Mouse (Mus musculus) CH12.LX (cell line): Measurements from ENCODE around the gene Vps4b. TPM values are rescaled to one million over a fixed set of nuclear protein-coding genes. Genes with fewer than 3 reads are reported as not detected.

Source experiments
- DNase-seq: peaks from one replicate; pipeline ENCODE4 v3.0.0-alpha.2; 2013; ENCODE audit errors: extremely low read depth
- H3K27ac ChIP-seq: 2 replicates; pipeline ENCODE4 v1.5.1; 2012; ENCODE audit warnings: low read depth, mild to moderate bottlenecking, control low read depth, moderate library complexity; ENCODE audit not compliant: insufficient read depth
- H3K27me3 ChIP-seq: replicated peaks from 2 replicates; pipeline ENCODE3; 2012; ENCODE audit warnings: inconsistent platforms
- H3K36me3 ChIP-seq, 2 experiments: replicated peaks in 1 of 2; 2 replicates each; pipeline versions ENCODE3 to v1.6.1; 2012; ENCODE audit warnings: inconsistent platforms in 1 of 2, low read length in 1 of 2, mild to moderate bottlenecking in 1 of 2, mixed read lengths in 1 of 2, moderate library complexity in 1 of 2; ENCODE audit not compliant: control insufficient read depth in 1 of 2, insufficient read depth in 1 of 2
- H3K4me1 ChIP-seq, 2 experiments: 2 replicates each; pipeline ENCODE4 v1.6.1; 2012; ENCODE audit warnings: inconsistent platforms in 1 of 2, moderate library complexity in 1 of 2; ENCODE audit not compliant: insufficient read depth in 2 of 2, control insufficient read depth in 1 of 2
- H3K4me2 ChIP-seq: 2 replicates; pipeline ENCODE4 v1.6.1; 2012; ENCODE audit warnings: low read depth, mild to moderate bottlenecking, control low read depth; ENCODE audit not compliant: poor library complexity, insufficient read depth, severe bottlenecking
- H3K4me3 ChIP-seq, 3 experiments: fragments of 150-350 bp in 1 of 3; sonication (generic) in 1 of 3; replicated peaks in 1 of 3; 2 replicates each; pipeline versions ENCODE3 to v1.5.1; 2011 to 2012; ENCODE audit warnings: low read depth in 2 of 3, low read length in 2 of 3, mild to moderate bottlenecking in 2 of 3, moderate library complexity in 2 of 3, control low read depth in 1 of 3, improper control_type of control experiment in 1 of 3, inconsistent platforms in 1 of 3, mixed read lengths in 1 of 3; ENCODE audit not compliant: poor library complexity in 1 of 3
- H3K79me2 ChIP-seq: replicated peaks from 2 replicates; pipeline ENCODE4 v1.6.1; 2012; ENCODE audit warnings: mild to moderate bottlenecking, moderate library complexity; ENCODE audit not compliant: control insufficient read depth, poor library complexity, insufficient read depth, severe bottlenecking; ENCODE audit errors: extremely low read depth
- H3K9ac ChIP-seq: 2 replicates; pipeline ENCODE4 v1.6.1; 2012; ENCODE audit warnings: low read depth, mild to moderate bottlenecking, control low read depth, moderate library complexity; ENCODE audit not compliant: insufficient read depth
- H3K9me3 ChIP-seq: replicated peaks from 2 replicates; pipeline ENCODE3; 2012; ENCODE audit warnings: low read length, inconsistent platforms, mixed read lengths
- BHLHE40 ChIP-seq: IDR thresholded peaks from 2 replicates; pipeline ENCODE4 v1.6.1; 2011; ENCODE audit warnings: mild to moderate bottlenecking, low read depth, low read length, improper control_type of control experiment
- CHD2 ChIP-seq: IDR thresholded peaks from 2 replicates; pipeline ENCODE4 v1.6.1; 2011; ENCODE audit warnings: low read length, improper control_type of control experiment
- CTCF ChIP-seq, 2 experiments: IDR thresholded peaks in 1 of 2; conservative IDR thresholded peaks in 1 of 2; 2 replicates each; pipeline ENCODE4 v1.5.1; 2011 to 2012; ENCODE audit warnings: low read depth in 2 of 2, low read length in 2 of 2, improper control_type of control experiment in 1 of 2, inconsistent platforms in 1 of 2, mild to moderate bottlenecking in 1 of 2, moderate library complexity in 1 of 2
- E2F4 ChIP-seq: IDR thresholded peaks from 2 replicates; pipeline ENCODE4 v1.6.1; 2011; ENCODE audit warnings: low read depth, low read length, improper control_type of control experiment; ENCODE audit not compliant: insufficient replicate concordance
- ELF1 ChIP-seq: IDR thresholded peaks from 2 replicates; pipeline ENCODE4 v1.6.1; 2014; ENCODE audit warnings: low read depth, mild to moderate bottlenecking, inconsistent platforms, low read length, improper control_type of control experiment
- EP300 ChIP-seq: IDR thresholded peaks from 2 replicates; pipeline ENCODE4 v1.6.1; 2011; ENCODE audit warnings: low read length, improper control_type of control experiment
- ETS1 ChIP-seq: conservative IDR thresholded peaks from 2 replicates; pipeline ENCODE4 v1.6.1; 2012; ENCODE audit warnings: low read depth, mild to moderate bottlenecking, inconsistent platforms, low read length, improper control_type of control experiment, moderate library complexity
- IRF4 ChIP-seq: IDR thresholded peaks from 2 replicates; pipeline ENCODE4 v1.6.1; 2014; ENCODE audit warnings: low read depth, mild to moderate bottlenecking, inconsistent platforms, low read length, improper control_type of control experiment
- JUN ChIP-seq: IDR thresholded peaks from 2 replicates; pipeline ENCODE4 v1.6.1; 2011; ENCODE audit warnings: low read depth, mild to moderate bottlenecking, low read length, improper control_type of control experiment, moderate library complexity; ENCODE audit not compliant: insufficient read depth
- JUND ChIP-seq: conservative IDR thresholded peaks from 2 replicates; pipeline ENCODE4 v1.6.1; 2011; ENCODE audit warnings: low read depth, low read length, improper control_type of control experiment
- MAZ ChIP-seq: IDR thresholded peaks from 2 replicates; pipeline ENCODE4 v1.6.1; 2012; ENCODE audit warnings: low read depth, mild to moderate bottlenecking, inconsistent platforms, low read length, improper control_type of control experiment, moderate library complexity
- MYC ChIP-seq: IDR thresholded peaks from 2 replicates; pipeline ENCODE4 v1.6.1; 2011; ENCODE audit warnings: low read depth, mild to moderate bottlenecking, improper control_type of control experiment, low read length
- PAX5 ChIP-seq: IDR thresholded peaks from 2 replicates; pipeline ENCODE4 v1.6.1; 2012; ENCODE audit warnings: low read length, inconsistent platforms, mixed read lengths
- POLR2A ChIP-seq: IDR thresholded peaks from 2 replicates; pipeline ENCODE4 v1.6.1; 2011; ENCODE audit warnings: low read depth, mild to moderate bottlenecking, improper control_type of control experiment, low read length
- POLR2AphosphoS2 ChIP-seq: IDR thresholded peaks from 2 replicates; pipeline ENCODE4 v1.6.1; 2011; ENCODE audit warnings: low read depth, low read length, improper control_type of control experiment
- RAD21 ChIP-seq: IDR thresholded peaks from 2 replicates; pipeline ENCODE4 v1.6.1; 2011; ENCODE audit warnings: low read depth, mild to moderate bottlenecking, low read length, improper control_type of control experiment, moderate library complexity
- RCOR1 ChIP-seq: conservative IDR thresholded peaks from 2 replicates; pipeline ENCODE4 v1.6.1; 2012; ENCODE audit warnings: low read depth, mild to moderate bottlenecking, inconsistent platforms, low read length, improper control_type of control experiment
- SMC3 ChIP-seq: IDR thresholded peaks from 2 replicates; pipeline ENCODE4 v1.6.1; 2011; ENCODE audit warnings: low read depth, low read length, improper control_type of control experiment
- TBP ChIP-seq: conservative IDR thresholded peaks from 2 replicates; pipeline ENCODE4 v1.6.1; 2011; ENCODE audit warnings: low read depth, low read length, improper control_type of control experiment
- TCF12 ChIP-seq: IDR thresholded peaks from 2 replicates; pipeline ENCODE4 v1.6.1; 2014; ENCODE audit warnings: low read depth, mild to moderate bottlenecking, inconsistent platforms, low read length, improper control_type of control experiment
- UBTF ChIP-seq: IDR thresholded peaks from 2 replicates; pipeline ENCODE4 v1.6.1; 2012; ENCODE audit warnings: low read depth, mild to moderate bottlenecking, inconsistent platforms, low read length, improper control_type of control experiment, moderate library complexity
- USF1 ChIP-seq: IDR thresholded peaks from 2 replicates; pipeline ENCODE4 v1.6.1; 2014; ENCODE audit warnings: low read depth, mild to moderate bottlenecking, inconsistent platforms, low read length, improper control_type of control experiment
- USF2 ChIP-seq: conservative IDR thresholded peaks from 2 replicates; pipeline ENCODE4 v1.6.1; 2011; ENCODE audit warnings: low read depth, low read length, improper control_type of control experiment
- ZC3H11A ChIP-seq: IDR thresholded peaks from 2 replicates; pipeline ENCODE4 v1.6.1; 2012; ENCODE audit warnings: low read depth, mild to moderate bottlenecking, inconsistent platforms, low read length, improper control_type of control experiment
- ZKSCAN1 ChIP-seq: IDR thresholded peaks from 2 replicates; pipeline ENCODE4 v1.6.1; 2012; ENCODE audit warnings: low read depth, inconsistent platforms, low read length, improper control_type of control experiment, borderline replicate concordance
- ZNF384 ChIP-seq: IDR thresholded peaks from 2 replicates; pipeline ENCODE4 v1.6.1; 2012; ENCODE audit warnings: low read depth, low read length, improper control_type of control experiment, inconsistent platforms
- dilution Hi-C: fragments of 300-500 bp; cut with MboI; formaldehyde crosslinking; loops from 2 replicates; pipeline ENCODE4 v1.14.3; 2020; ENCODE audit warnings: low sequenced_read_pairs; ENCODE audit not compliant: extremely low pct_unique_long_range_greater_than_20kb, extremely low pct_ligation_motif_present
- in situ Hi-C: fragments of 300-500 bp; cut with MboI; formaldehyde crosslinking; loops from 3 replicates; pipeline ENCODE4 v1.14.3; 2019; ENCODE audit warnings: low sequenced_read_pairs, low pct_ligation_motif_present, low pct_unique_long_range_greater_than_20kb, mixed read lengths
- polyA plus RNA-seq: library from polyadenylated mRNA; unstranded; fragments of >175 nt; gene quantifications from 2 replicates; pipeline ENCODE4 v1.2.1, GENCODE M21; 2012; ENCODE audit warnings: low read depth; ENCODE audit not compliant: insufficient read length
- total RNA-seq, 2 experiments: library from RNA; depleted of rRNA; stranded (reverse); fragments of 300-350 nt in 1 of 2; fragments of >200 nt in 1 of 2; gene quantifications; 2 replicates each; pipeline ENCODE4 v1.2.3; 2012 to 2014

Gene Vps4b
- total and polyA plus RNA-seq, 3 experiments: 42.0 to 92.0 (median 51.4) TPM

- no peak for DNase-seq
- Histone ChIP-seq H3K9ac (no peak overlapping the region), H3K27ac (no peak overlapping the region), H3K27me3 (peaks cover 2% of the 10 kb centered on the region), H3K9me3 (no peaks in the 10 kb centered on the region), H3K4me3 (no peak overlapping the region)
- TF ChIP-seq ZKSCAN1 (no peak), UBTF (no peak), USF2 (no peak)
- TF ChIP-seq, all 38 proteins: peak for 0
- H3K4me2 ChIP-seq: no peak overlapping the region; the same call in 1 of the 2 replicates
- in situ Hi-C loops: no loop called here
- peaks cover 0 to 12% of the 10 kb centered on the region in 2 experiments; a peak in 2 of 4 replicates for H3K4me1 ChIP-seq
- no peaks in the 10 kb centered on the region for H3K79me2 ChIP-seq
- dilution Hi-C loops: no loop called here
- no peaks in the 10 kb centered on the region for H3K36me3 ChIP-seq
Measured at GRCm38 (mm10) chr1:106822297-106822696, 25.8 kb upstream of the Vps4b start.

GRCm38 (mm10) chr1:106818323-106818722 lies 21.8 kb upstream of the Vps4b start:
- H3K4me3 ChIP-seq: no peak overlapping the region
- peak; percentile 54 for DNase-seq
- dilution Hi-C loops: no loop called here

DNA sequence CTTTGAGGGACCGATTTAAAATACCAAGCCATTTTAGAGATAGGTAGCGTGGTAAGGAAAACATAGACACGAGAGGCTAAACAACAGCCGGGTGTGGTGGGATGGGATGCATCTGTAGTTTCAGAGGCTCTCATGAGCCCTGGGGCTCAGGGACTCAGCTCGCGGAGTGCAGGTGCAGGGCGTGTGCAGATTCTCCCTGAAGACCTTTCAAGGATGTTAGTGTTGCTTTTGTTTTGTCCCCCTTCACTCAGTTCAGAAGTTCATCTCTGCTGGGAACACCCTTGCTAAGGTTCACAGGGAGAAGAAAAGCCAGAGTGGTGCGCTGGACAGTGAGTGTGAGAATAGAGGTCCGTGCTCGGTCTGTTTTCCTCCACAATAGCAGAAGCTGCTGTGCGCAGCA lies 20.2 kb upstream of the Vps4b start:
- dilution Hi-C loops: no loop called here
- in situ Hi-C loops: loop anchor here (10.0 kb wide), 1 partner anchor 72 kb away; no protein-coding TSS in a partner anchor
- Histone ChIP-seq H3K9ac (no peak overlapping the region), H3K4me3 (no peak overlapping the region), H3K79me2 (no peaks in the 10 kb centered on the region), H3K4me1 (peaks cover 0 to 8% of the 10 kb centered on the region in 2 experiments; a peak in 2 of 4 replicates), H3K27ac (no peak overlapping the region), H3K27me3 (no peaks in the 10 kb centered on the region), H3K36me3 (no peaks in the 10 kb centered on the region), H3K9me3 (no peaks in the 10 kb centered on the region), H3K4me2 (no peak overlapping the region)
- TF ChIP-seq RAD21 (no peak), ETS1 (no peak), ELF1 (no peak), USF2 (no peak), POLR2AphosphoS2 (no peak), CTCF (conservative IDR thresholded peaks at IDR 0.05 in 1 of 2, IDR thresholded peaks at IDR 0.05 in 1 of 2; ENCODE audit: low read depth in 2 of 2, low read length in 2 of 2) (no peak), E2F4 (no peak), MYC (no peak), JUN (no peak), POLR2A (no peak)
- no peak for DNase-seq

More at GRCm38 (mm10) chr1:106818323-106818722, 21.8 kb upstream of the Vps4b start:
- H3K9me3 ChIP-seq: no peaks in the 10 kb centered on the region
- H3K4me2 ChIP-seq: no peak overlapping the region
- TF ChIP-seq RCOR1 (no peak), E2F4 (no peak), TCF12 (0 out of 2 replicates have a peak, but pooled peaks have one; percentile 16), CHD2 (no peak), MYC (peak; percentile 57; the same call in 1 of the 2 replicates), CTCF (conservative IDR thresholded peaks at IDR 0.05 in 1 of 2, IDR thresholded peaks at IDR 0.05 in 1 of 2; ENCODE audit: low read depth in 2 of 2, low read length in 2 of 2) (peak; percentile 18 to 78; a peak in 2 of 4 replicates), ZNF384 (peak; percentile 92), MAZ (0 out of 2 replicates have a peak, but pooled peaks have one; percentile 58), USF1 (no peak), TBP (0 out of 2 replicates have a peak, but pooled peaks have one; percentile 36), PAX5 (no peak), RAD21 (peak; percentile 85), EP300 (peak; percentile 22; the same call in 1 of the 2 replicates), BHLHE40 (no peak), SMC3 (peak; percentile 62), ZC3H11A (peak; percentile 50), JUND (peak; percentile 46; the same call in 1 of the 2 replicates), IRF4 (peak; percentile 73)
- no peaks in the 10 kb centered on the region for H3K27me3 ChIP-seq
- no peaks in the 10 kb centered on the region for H3K36me3 ChIP-seq
- peaks cover 0 to 16% of the 10 kb centered on the region in 2 experiments; a peak in 2 of 4 replicates for H3K4me1 ChIP-seq
- H3K9ac ChIP-seq: no peak overlapping the region
- in situ Hi-C loops: loop anchor here (10.0 kb wide), 1 partner anchor 74 kb away; no protein-coding TSS in a partner anchor
- H3K79me2 ChIP-seq: no peaks in the 10 kb centered on the region
- no peak overlapping the region for H3K27ac ChIP-seq
